24 mouse cellular contexts compared by ENCODE assay signal in genomic region chr1:189351804-189352203, GRCm38 (mm10). TPM values are rescaled to one million over a fixed set of nuclear protein-coding genes. Genes with fewer than 3 reads are reported as not detected.
"Had no signal": no experiment of that assay in that cellular context is flagged by ENCODE, and none has a peak within 500 bp of the region (broad histone marks: within the 10 kb centered on the region; RNA-seq: fewer than 3 reads in every experiment).

No protein-coding gene starts in this region.

- H3K9ac ChIP-seq: hindbrain, embryonic 13.5 days; hindbrain, embryonic 15.5 days; kidney, embryonic 15.5 days; limb, embryonic 13.5 days; limb, embryonic 15.5 days; liver, embryonic 12.5 days; liver, embryonic 14.5 days had no signal

- H3K27ac ChIP-seq: hindbrain, embryonic 13.5 days; hindbrain, embryonic 15.5 days; hindbrain, postnatal 0 days; kidney, embryonic 15.5 days; kidney, postnatal 0 days; limb, embryonic 13.5 days; limb, embryonic 15.5 days; liver, embryonic 12.5 days; liver, embryonic 14.5 days had no signal

- DNase-seq: gastrocnemius, postnatal 14 days; gastrocnemius, postnatal 36 days; heart, postnatal 36 days; kidney, adult 11 months; kidney, adult 2 months; kidney, adult 9 months; kidney, postnatal 14 days; kidney, postnatal 36 days; layer of hippocampus, adult 9-11 months; layer of hippocampus, postnatal 36 days; left cerebral cortex, postnatal 4 days; lung, adult 18-20 months had no signal

- H3K36me3 ChIP-seq: hindbrain, embryonic 13.5 days; hindbrain, embryonic 15.5 days; kidney, embryonic 15.5 days; limb, embryonic 13.5 days; limb, embryonic 15.5 days; liver, embryonic 12.5 days had no signal

- H3K4me3 ChIP-seq: hindbrain, embryonic 13.5 days; hindbrain, embryonic 15.5 days; kidney, embryonic 15.5 days; limb, embryonic 13.5 days; limb, embryonic 15.5 days; liver, embryonic 12.5 days had no signal

- H3K27me3 ChIP-seq: hindbrain, embryonic 13.5 days; hindbrain, embryonic 15.5 days; kidney, embryonic 15.5 days; limb, embryonic 15.5 days; liver, embryonic 12.5 days had no signal

- H3K9me3 ChIP-seq: hindbrain, embryonic 13.5 days; hindbrain, embryonic 15.5 days; kidney, embryonic 15.5 days; limb, embryonic 13.5 days; limb, embryonic 15.5 days; liver, embryonic 12.5 days had no signal

- H3K4me2 ChIP-seq: hindbrain, embryonic 13.5 days; hindbrain, embryonic 15.5 days; kidney, embryonic 15.5 days; limb, embryonic 13.5 days; limb, embryonic 15.5 days; liver, embryonic 12.5 days had no signal

- ATAC-seq: hindbrain, postnatal 0 days; intestine, embryonic 16.5 days; liver, embryonic 12.5 days had no signal

- H3K4me1 ChIP-seq: hindbrain, embryonic 13.5 days; hindbrain, embryonic 15.5 days; kidney, embryonic 15.5 days; limb, embryonic 15.5 days; liver, embryonic 12.5 days had no signal

RNA-seq across cellular contexts. Expression of gene Kcnk2, which starts 50.3 kb away (rescaled TPM):
- total RNA-seq: hematopoietic stem cell, adult 5-6 weeks had no signal
- polyA plus RNA-seq: liver, embryonic 16.5 days had no signal
